Mouse (Mus musculus) forebrain, embryonic 12.5 days (tissue): ENCODE results near the gene Arid3a. TPM values are rescaled to one million over a fixed set of nuclear protein-coding genes. Genes with fewer than 3 reads are reported as not detected.
"Not testable (repeated sequence)": the region's sequence is repeated elsewhere in the genome, so short reads cannot be mapped to it uniquely, and the experiment has no call there.

Experiments used
- ATAC-seq: fragments of 200-750 bp; cut with Nextera tagmentation; 2 replicates; pipeline ENCODE4 v1.8.0; 2017; ENCODE audit warnings: moderate TSS enrichment; ENCODE audit not compliant: low FRiP score
- H3K27ac ChIP-seq: fragments of 300-500 bp; sonication (generic); 2 replicates; pipeline ENCODE4 v1.5.1; 2016; ENCODE audit warnings: mild to moderate bottlenecking
- H3K27me3 ChIP-seq: fragments of 300-500 bp; sonication (generic); 2 replicates; pipeline ENCODE4 v1.6.1; 2016; ENCODE audit warnings: mild to moderate bottlenecking
- H3K36me3 ChIP-seq: fragments of 300-500 bp; sonication (generic); replicated peaks from 2 replicates; pipeline ENCODE4 v1.6.1; 2016; ENCODE audit warnings: mild to moderate bottlenecking
- H3K4me1 ChIP-seq: fragments of 300-500 bp; sonication (generic); 2 replicates; pipeline ENCODE4 v1.6.1; 2016
- H3K4me2 ChIP-seq: fragments of 300-500 bp; sonication (generic); 2 replicates; pipeline ENCODE4 v1.6.1; 2016; ENCODE audit warnings: mild to moderate bottlenecking, moderate library complexity
- H3K4me3 ChIP-seq: fragments of 300-500 bp; sonication (generic); replicated peaks from 2 replicates; pipeline ENCODE4 v1.5.1; 2016; ENCODE audit warnings: mild to moderate bottlenecking
- H3K9ac ChIP-seq: fragments of 300-500 bp; sonication (generic); 2 replicates; pipeline ENCODE4 v1.6.1; 2016; ENCODE audit warnings: mild to moderate bottlenecking
- H3K9me3 ChIP-seq: fragments of 300-500 bp; sonication (generic); 2 replicates; pipeline ENCODE4 v1.6.1; 2016
- WGBS: fragments of 180-500 bp; shearing (Covaris S2); methylation state at CpG from one replicate; pipeline ENCODE4 v1.1.7; 2016; 5-methylcytosine and 5-hydroxymethylcytosine counted together
- polyA plus RNA-seq: library from polyadenylated mRNA; unstranded; fragments of >200 nt; fragmentation: Nextera tagmentation; extraction: Ambion mirVana; gene quantifications from 2 replicates; pipeline ENCODE4 v1.2.1, GENCODE M21; 2016

The Arid3a gene
- polyA plus RNA-seq, 1 experiment from 2014 or later, result 4.5 TPM

DNA sequence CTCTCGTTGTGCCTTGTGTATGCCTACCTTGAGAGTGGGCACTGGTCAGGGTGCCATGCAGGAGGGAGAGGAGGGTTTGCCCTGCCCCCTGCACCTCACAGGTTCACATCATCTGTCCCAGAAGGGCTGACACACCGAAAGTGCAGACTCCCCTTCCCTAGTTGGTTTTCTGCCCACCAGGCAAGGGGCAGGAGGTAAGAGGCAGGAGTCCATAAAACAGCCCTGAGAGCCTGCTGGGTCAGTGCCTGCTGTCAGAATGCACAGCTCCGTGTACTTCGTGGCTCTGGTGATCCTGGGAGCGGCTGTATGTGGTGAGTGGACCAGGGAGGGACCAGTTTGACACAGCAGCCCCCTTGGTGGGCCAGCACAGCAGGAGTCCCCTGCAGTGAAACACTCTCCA is 36.2 kb upstream of the Arid3a start, which contains the start of gene Cfd:
Gene Cfd (plus strand): TSS at position 184 of the 400 bp plus-strand sequence.
- H3K36me3 ChIP-seq, result peaks cover 14% of the 10 kb centered on the region
- H3K27me3 ChIP-seq, result peaks cover 41% of the 10 kb centered on the region
- H3K9me3 ChIP-seq, result no peaks in the 10 kb centered on the region
- no peak within 1 kb of the TSS for H3K27ac ChIP-seq
- H3K9ac ChIP-seq, result no peak within 1 kb of the TSS
- no peak within 1 kb of the TSS for H3K4me3 ChIP-seq
- no peak for ATAC-seq
- no peak within 1 kb of the TSS for H3K4me2 ChIP-seq
- WGBS, result 38% methylated on average over 5 of the region's 5 CpGs
- H3K4me1 ChIP-seq, result no peaks in the 10 kb centered on the region

DNA sequence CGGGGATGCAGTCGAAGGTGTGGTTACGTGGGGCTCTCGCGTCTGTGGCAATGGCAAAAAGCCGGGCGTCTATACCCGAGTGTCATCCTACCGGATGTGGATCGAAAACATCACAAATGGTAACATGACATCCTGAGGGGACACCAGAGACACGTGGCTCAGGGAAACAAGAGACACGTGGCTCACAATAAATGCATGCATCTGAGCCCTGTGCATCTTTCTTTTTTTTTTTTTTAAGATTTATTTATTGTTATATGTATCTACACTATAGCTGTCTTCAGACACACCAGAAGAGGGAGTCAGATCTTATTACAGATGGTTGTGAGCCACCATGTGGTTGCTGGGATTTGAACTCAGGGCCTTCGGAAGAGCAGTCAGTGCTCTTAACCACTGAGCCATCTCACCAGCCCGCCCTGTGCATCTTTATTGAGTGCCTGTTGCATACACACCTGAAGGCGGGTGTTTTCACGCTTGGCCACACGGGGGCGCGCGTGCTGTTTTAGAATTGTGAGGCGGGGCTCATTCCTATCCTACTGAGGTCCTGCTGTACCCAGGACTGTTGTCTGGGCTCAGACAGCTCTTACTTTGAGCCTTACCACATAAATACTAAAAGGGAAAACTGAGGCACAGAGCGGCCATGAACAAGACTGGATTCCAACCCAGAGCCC is 34.3 kb upstream of the Arid3a start:
- peak; percentile 66 for ATAC-seq
- H3K9ac ChIP-seq, H3K4me2 ChIP-seq, H3K4me3 ChIP-seq, H3K4me1 ChIP-seq, H3K9me3 ChIP-seq: not testable (repeated sequence)
- peaks cover 33% of the 10 kb centered on the region for H3K36me3 ChIP-seq
- 0 out of 2 replicates have a peak overlapping the region, but pooled peaks have one; percentile 36 for H3K27ac ChIP-seq
- H3K27me3 ChIP-seq, result peaks cover 51% of the 10 kb centered on the region
- WGBS, result 44% methylated on average over 22 of the region's 22 CpGs

DNA sequence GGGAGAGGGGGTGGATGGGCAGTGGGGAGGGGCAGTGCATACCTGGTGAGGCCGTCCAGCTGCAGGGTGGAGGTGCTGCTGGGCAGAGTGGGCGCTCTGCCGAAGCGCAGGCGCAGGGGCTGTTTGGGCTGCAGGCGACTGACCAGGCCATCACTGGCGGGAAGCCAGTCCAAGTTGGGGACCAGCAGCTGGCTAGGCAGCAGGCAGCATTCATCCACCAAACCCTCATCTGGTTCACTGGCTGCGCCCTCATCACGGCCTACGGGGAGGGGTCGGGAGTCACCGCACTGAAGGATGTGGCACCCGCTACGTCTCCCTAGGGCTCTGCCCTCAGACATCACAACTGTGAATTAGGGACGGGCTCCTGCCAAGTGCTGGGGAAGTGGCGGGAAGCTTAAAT is 30.5 kb upstream of the Arid3a start:
- no peak for ATAC-seq
- Histone ChIP-seq H3K9me3 (no peaks in the 10 kb centered on the region), H3K4me3 (no peak overlapping the region), H3K4me2 (no peak overlapping the region), H3K36me3 (peaks cover 59% of the 10 kb centered on the region), H3K27me3 (peaks cover 61% of the 10 kb centered on the region), H3K4me1 (peaks cover 12% of the 10 kb centered on the region), H3K27ac (no peak overlapping the region), H3K9ac (no peak overlapping the region)
- 93% methylated on average over 16 of the region's 16 CpGs for WGBS

DNA sequence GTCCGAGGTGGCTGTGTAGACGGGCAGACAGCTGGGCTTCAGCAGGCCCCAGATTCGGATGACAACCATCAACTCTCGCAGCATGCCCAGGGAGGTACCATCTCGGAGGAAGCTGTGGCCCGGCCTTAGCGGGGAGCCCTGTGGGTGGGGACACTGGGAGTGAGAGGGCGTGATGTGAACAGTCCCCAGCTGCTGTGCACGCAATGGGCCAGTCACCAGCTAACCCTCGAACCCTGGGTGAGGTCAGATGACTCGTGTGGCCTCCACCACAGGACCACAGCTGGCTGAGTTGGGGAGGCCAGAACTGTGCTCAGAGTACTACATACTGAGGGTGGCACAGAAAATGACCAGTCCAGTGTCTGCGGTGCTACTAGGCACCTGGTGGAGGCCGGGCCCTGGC is 30.0 kb upstream of the Arid3a start:
- H3K4me1 ChIP-seq, result peaks cover 17% of the 10 kb centered on the region
- H3K9me3 ChIP-seq, result no peaks in the 10 kb centered on the region
- peaks cover 59% of the 10 kb centered on the region for H3K36me3 ChIP-seq
- no peak for ATAC-seq
- no peak overlapping the region for H3K4me3 ChIP-seq
- H3K4me2 ChIP-seq, result no peak overlapping the region
- 88% methylated on average over 13 of the region's 13 CpGs for WGBS
- peaks cover 59% of the 10 kb centered on the region for H3K27me3 ChIP-seq
- no peak overlapping the region for H3K27ac ChIP-seq
- H3K9ac ChIP-seq, result no peak overlapping the region

DNA sequence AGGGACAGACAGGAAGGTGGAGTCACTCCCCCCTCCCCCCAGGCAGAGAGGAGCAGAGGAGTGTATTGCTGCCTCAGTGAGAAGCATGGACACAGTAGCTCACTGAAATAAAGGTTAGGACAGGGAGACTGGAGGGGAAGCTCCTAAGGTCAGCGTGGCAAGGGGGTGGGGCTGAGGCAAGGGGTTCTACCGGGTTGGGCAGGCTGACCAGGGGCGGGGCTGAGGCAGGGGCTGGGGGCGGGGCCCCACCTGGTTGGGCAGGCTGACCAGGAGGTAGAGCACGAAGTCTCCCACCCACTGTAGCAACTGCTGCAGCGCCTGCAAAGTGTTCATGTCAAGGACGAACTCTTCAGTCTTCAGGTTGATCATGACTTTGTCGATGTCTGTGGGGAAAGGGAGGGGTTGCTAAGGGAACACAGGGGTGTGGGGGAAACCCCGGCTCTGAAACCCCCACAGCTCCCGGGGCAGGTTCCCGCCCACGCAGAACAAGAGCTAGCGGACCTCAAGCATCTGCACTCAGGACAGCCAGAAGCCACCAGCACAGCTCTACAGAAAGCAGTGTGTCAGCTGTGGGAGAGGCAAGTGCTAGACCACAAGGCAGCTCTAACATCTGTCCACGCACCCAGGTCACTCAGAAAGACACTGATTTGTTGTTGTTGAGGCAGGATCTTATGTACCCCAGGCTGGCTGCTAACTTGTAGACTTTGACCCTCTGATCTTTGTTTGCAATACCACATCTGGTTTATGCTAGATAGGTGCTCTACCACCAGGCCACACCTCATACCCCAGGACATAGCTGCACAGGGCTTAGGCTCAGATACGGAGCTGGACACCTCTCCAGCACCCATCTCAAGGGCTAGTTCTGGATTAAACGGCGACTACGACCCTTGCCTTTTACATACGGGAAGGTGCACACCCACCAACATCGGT is 29.3 kb upstream of the Arid3a start:
- ATAC-seq, result no peak
- Histone ChIP-seq H3K36me3 (peaks cover 61% of the 10 kb centered on the region), H3K9me3 (no peaks in the 10 kb centered on the region), H3K27ac (no peak overlapping the region), H3K4me1 (peaks cover 17% of the 10 kb centered on the region), H3K27me3 (peaks cover 60% of the 10 kb centered on the region), H3K9ac (no peak overlapping the region), H3K4me3 (no peak overlapping the region), H3K4me2 (no peak overlapping the region)
- WGBS, result 54% methylated on average over 20 of the region's 20 CpGs

DNA sequence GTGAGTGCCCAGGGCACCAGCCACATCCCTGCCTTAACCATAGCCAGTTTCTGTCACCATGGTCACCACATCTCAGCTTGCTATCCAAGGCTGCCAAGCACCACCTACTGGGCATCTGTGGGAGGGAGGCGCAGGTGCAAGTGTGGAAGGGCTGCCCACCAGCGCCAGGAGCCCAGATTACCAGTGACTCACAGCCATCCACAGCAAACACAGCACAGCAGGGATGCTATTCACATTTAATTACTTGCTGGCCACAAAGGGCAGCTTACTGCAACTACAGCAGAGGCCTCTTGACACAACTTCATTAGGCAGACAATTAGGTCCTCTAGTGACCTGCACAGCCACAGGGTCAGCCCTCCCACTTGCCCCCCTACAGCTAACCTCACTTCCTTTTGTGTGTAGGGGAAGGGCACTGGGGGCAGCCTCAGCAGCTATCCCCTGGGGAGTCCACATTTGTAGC is 25.9 kb upstream of the Arid3a start:
- Histone ChIP-seq H3K4me2 (no peak overlapping the region), H3K4me1 (peaks cover 17% of the 10 kb centered on the region), H3K36me3 (peaks cover 69% of the 10 kb centered on the region), H3K9me3 (no peaks in the 10 kb centered on the region), H3K27ac (peak overlapping the region; percentile 56), H3K9ac (peak overlapping the region; percentile 29; the same call in 1 of the 2 replicates), H3K4me3 (no peak overlapping the region), H3K27me3 (peaks cover 51% of the 10 kb centered on the region)
- peak; percentile 68 for ATAC-seq
- 6% methylated on average over 2 of the region's 2 CpGs for WGBS

DNA sequence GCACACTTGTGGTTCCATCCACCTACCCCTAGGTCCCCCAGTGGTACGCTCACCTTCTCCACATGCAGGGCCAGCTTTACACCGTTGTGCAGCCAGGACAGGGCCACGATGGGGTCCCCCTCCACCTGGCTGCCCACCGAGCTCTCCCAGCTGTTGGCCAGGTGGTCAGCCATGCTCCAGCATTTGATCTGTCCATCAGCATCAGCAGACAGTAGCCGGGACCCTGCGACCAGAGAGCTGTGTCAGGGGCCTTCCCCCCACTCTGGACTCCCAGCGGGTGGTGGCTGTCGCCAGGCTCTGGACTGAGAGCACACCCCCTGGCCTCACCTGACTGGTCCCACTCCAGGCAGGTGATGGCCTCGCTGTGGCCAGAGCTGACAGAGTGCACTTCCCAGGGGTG is 20.1 kb upstream of the Arid3a start:
- H3K4me1 ChIP-seq, result peaks cover 12% of the 10 kb centered on the region
- no peak overlapping the region for H3K4me3 ChIP-seq
- H3K9me3 ChIP-seq, result no peaks in the 10 kb centered on the region
- peaks cover 13% of the 10 kb centered on the region for H3K27me3 ChIP-seq
- H3K9ac ChIP-seq, result no peak overlapping the region
- WGBS, result 92% methylated on average over 9 of the region's 9 CpGs
- ATAC-seq, result no peak
- no peak overlapping the region for H3K4me2 ChIP-seq
- peaks cover 50% of the 10 kb centered on the region for H3K36me3 ChIP-seq
- H3K27ac ChIP-seq, result no peak overlapping the region

DNA sequence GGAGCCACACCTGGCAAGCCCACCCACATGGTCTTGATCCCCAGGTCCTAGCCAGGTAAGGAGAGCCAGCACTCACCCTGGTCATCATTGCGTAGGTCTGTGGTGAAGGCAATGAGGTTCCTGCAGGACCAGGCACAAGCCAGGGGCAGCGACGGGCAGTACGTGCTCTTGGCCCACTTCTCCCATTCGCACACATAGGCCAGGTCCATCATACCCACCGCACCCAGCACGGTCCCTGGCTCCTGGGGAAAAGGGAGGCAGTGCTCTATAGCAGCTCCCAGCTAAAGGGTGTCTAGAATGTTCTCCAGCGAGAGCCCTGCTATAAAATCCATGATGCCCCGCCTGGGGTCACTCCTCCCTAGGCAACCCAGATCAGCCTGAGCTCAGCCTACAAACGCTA is 19.4 kb upstream of the Arid3a start:
- H3K4me3 ChIP-seq, result no peak overlapping the region
- H3K9me3 ChIP-seq, result no peaks in the 10 kb centered on the region
- H3K4me1 ChIP-seq, result peaks cover 11% of the 10 kb centered on the region
- no peak overlapping the region for H3K27ac ChIP-seq
- H3K27me3 ChIP-seq, result peaks cover 11% of the 10 kb centered on the region
- H3K9ac ChIP-seq, result no peak overlapping the region
- no peak for ATAC-seq
- 95% methylated on average over 10 of the region's 10 CpGs for WGBS
- H3K4me2 ChIP-seq, result peak overlapping the region; percentile 45; the same call in 1 of the 2 replicates
- peaks cover 57% of the 10 kb centered on the region for H3K36me3 ChIP-seq

DNA sequence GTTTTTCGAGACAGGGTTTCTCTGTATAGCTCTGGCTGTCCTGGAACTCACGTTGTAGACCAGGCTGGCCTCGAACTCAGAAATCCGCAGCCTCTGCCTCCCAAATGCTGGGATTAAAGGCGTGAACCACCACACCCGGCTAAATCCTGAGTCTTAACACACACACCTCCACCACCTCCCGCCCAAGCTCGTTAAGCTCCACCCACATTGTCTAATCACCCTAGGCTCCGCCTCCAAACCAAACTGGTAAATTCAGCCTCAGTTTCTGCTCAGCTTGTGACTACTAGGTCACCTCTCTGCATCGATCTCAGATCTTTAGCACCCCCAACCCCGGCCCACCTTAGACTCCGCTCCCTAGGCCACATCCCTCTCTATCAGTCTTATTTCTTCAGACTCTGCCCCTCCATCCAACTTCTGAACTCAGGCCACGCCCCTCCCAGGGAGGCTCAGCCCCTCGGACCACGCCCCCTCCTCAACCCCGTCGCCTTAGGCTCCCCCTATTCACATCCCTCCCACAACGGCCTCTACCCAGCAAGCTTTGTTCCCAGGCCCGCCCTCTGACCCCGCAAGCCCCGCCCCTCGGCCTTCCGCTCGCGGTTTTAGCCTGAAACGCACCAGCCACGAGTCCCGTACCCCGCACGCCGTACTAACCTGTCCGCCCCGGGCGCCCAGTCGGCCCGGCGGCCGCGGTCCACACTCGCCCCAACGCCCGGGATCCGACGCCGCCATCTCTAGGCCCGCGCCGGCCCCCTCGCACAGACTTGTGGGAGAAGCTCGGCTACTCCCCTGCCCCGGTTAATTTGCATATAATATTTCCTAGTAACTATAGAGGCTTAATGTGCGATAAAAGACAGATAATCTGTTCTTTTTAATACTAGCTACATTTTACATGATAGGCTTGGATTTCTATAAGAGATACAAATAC is 18.4 kb upstream of the Arid3a start, which contains the start of gene Med16:
Gene Med16 (minus strand): TSS at position 757 of the 925 bp plus-strand sequence.
- WGBS, result 2% methylated on average over 52 of the region's 52 CpGs

DNA sequence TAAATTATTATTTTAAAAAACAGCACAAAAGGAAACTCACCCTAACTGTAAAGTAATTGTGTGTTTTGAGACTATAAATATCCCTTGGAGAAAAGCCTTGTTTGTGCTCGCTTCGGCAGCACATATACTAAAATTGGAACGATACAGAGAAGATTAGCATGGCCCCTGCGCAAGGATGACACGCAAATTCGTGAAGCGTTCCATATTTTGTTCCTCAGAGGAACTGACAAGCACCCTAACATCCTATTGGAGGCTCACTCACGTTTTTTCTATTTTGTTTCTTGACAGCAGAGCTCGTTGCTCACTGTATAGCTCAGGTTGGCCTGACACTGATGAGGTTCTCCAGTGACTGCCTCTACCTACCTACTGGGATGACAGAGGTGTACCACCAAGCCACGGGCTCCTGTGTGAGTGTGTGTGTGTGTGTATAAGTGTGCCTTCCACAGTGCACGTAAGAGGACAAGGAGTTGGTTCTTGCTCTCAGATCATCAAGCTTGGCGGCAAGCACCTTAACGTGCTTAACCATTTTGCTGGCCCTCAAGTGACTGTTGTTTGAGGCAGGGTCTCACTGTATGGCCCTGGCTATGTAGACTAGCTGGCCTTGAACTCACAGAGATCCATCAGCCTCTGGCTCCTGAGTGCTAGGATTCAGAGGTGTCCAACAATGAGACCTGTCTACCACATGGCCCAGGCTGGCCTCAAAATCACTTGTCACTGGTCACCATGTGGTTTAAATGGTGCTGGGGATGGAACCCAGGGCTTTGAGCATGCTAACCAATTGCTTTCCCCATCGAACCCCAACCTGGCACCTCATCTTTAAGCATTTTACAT is 17.5 kb upstream of the Arid3a start:
- peak overlapping the region; percentile 45 for H3K4me2 ChIP-seq
- peak overlapping the region; percentile 2 for H3K9ac ChIP-seq
- peak overlapping the region; percentile 78 for H3K27ac ChIP-seq
- peak overlapping the region; percentile 18; the same call in 1 of the 2 replicates for H3K4me3 ChIP-seq
- peaks cover 51% of the 10 kb centered on the region for H3K36me3 ChIP-seq
- H3K4me1 ChIP-seq, result peaks cover 17% of the 10 kb centered on the region
- no peaks in the 10 kb centered on the region for H3K9me3 ChIP-seq
- H3K27me3 ChIP-seq, result no peaks in the 10 kb centered on the region
- peak; percentile 55 for ATAC-seq
- WGBS, result 26% methylated on average over 14 of the region's 14 CpGs

More for the DNA sequence above, 18.4 kb upstream of the Arid3a start, which contains the start of gene Med16:
- no peaks in the 10 kb centered on the region for H3K9me3 ChIP-seq
- peaks cover 11% of the 10 kb centered on the region for H3K4me1 ChIP-seq
- ATAC-seq, result peak; percentile 93
- H3K36me3 ChIP-seq, result peaks cover 54% of the 10 kb centered on the region
- H3K27me3 ChIP-seq, result peaks cover under 1% of the 10 kb centered on the region
- H3K27ac ChIP-seq, result peak within 1 kb of the TSS; percentile 97
- peak within 1 kb of the TSS; percentile 69 for H3K4me3 ChIP-seq
- H3K4me2 ChIP-seq, result peak within 1 kb of the TSS; percentile 45
- H3K9ac ChIP-seq, result peak within 1 kb of the TSS; percentile 85

DNA sequence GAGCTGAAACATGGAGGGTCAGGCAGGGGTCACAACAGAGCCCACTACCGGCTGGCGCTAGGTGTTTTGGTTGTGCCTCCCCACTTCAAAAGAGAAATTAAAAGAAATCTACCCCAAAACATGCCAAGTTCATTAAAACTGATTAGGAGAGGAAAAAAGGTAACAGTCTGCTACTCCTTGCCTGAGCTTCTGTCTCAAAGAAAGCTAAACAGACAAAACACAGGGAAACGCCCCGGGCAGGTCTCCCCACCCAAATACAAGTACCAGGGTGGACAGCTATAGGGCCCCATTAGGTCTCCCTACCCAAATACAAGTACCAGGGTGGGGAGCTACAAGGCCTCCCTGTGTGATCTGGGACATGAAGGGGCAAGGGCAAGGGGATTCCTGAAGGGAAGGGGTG is 16.3 kb upstream of the Arid3a start, which contains the start of gene Gm26602:
Gene Gm26602 (plus strand): TSS at position 301 of the 400 bp plus-strand sequence.
- Histone ChIP-seq H3K4me3 (no peak within 1 kb of the TSS), H3K9ac (0 out of 2 replicates have a peak within 1 kb of the TSS, but pooled peaks have one; percentile 25), H3K4me2 (no peak within 1 kb of the TSS), H3K4me1 (peaks cover 30% of the 10 kb centered on the region), H3K27me3 (no peaks in the 10 kb centered on the region; the same call in 1 of the 2 replicates), H3K9me3 (no peaks in the 10 kb centered on the region), H3K27ac (peak within 1 kb of the TSS; percentile 78), H3K36me3 (peaks cover 42% of the 10 kb centered on the region)
- WGBS, result 93% methylated on average over 4 of the region's 4 CpGs
- ATAC-seq, result no peak
